Mouse (Mus musculus): ENCODE measurements around the gene Cd36. TPM values are rescaled to one million over a fixed set of nuclear protein-coding genes. Genes with fewer than 3 reads are reported as not detected.

Gene Cd36
- polyA plus RNA-seq, 1 experiment from 2014 or later: 5.2 TPM

DNA sequence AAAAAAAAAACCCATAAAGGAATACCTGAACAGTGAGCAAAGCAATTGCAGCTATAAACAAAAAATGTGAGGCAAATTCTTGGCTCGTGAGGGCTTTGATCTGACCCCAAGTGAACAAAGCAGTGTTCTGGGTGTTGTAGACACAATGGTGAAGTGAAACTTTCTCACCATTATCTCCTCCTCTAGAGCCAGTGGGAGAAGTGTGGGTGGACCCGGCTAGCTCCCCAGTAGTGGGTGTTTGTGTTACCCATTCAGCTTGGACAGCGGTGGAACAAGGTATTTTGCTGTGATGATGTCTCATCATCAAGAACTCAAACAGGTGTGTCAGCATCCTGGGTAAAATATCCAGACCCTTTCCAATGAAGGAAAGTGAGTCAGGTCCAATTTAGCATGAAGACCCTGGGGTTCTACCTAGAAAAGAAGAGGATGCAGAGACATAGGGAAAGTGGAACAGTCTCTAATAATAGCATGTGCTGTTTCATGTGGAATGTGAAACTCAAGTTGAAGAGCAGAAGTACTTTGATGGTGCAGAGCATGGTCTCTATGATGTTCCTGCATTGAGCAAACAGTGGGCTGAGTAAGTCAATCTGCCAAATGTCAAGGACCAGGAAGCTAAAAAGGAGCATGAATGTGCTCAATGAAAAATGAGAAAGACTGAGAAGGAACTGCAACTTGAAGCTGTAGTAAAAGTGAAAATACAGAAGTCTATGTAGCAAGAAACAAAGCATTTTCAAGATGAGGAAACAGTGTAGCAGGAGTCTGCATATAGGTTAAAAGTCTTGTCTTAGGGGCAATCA is 34.3 kb downstream of the Cd36 start:
- H3K4me3 ChIP-seq: no peak overlapping the region
- no peaks in the 10 kb centered on the region for H3K4me1 ChIP-seq (replicated peaks)
- no peaks in the 10 kb centered on the region for H3K27me3 ChIP-seq
- H3K9ac ChIP-seq: no peak overlapping the region
- ATAC-seq (ENCODE audit: low FRiP score): no peak
- H3K36me3 ChIP-seq: no peaks in the 10 kb centered on the region
- H3K9me3 ChIP-seq: no peaks in the 10 kb centered on the region
- H3K4me2 ChIP-seq: no peak overlapping the region
- 86% methylated on average over 3 of the region's 3 CpGs for WGBS
- H3K27ac ChIP-seq: no peak overlapping the region

DNA sequence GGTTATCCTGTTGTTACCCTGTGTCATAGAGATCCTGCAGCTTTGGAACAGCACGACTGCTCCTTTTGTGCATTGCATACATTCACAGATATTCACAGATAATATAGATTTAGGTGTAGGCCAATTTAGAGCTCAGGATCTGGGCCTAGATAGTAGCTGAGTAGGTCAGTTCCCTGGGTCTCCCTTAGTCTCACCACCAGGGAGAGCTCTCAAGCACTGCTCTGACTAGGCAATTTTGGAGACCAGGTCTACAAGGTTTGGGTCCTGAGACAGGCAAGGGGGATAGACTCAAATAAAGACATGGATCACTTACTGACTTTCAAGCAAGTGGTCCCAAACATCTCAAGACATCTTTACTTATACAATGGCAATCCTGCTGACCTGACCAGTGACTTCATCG is 38.0 kb downstream of the Cd36 start:
- no peak for ATAC-seq (ENCODE audit: low FRiP score)
- 92% methylated on average over 2 of the region's 2 CpGs for WGBS

DNA sequence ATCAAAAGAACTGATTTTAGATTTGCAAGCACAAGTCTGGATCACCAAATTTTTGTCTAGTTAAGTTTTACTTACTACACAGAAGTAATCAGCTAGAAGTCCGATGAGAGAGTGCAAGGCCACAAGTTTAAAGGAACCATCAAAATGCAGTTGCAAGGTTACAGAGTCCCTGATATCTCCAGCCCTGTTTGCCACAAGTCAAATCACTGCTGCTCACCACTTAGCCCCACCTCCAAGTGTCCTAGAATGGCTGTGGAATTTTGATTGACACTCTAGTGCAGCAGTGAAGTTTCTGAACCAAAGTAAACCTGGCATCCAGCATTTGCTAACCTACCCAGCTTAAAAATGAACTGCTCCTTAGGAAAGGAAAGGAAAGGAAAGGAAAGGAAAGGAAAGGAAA is 39.0 kb downstream of the Cd36 start:
- H3K9ac ChIP-seq: no peak overlapping the region
- no peak for ATAC-seq (ENCODE audit: low FRiP score)
- H3K4me3 ChIP-seq: no peak overlapping the region
- no peaks in the 10 kb centered on the region for H3K27me3 ChIP-seq
- WGBS: 88% methylated on average over 1 of the region's 1 CpGs
- no peaks in the 10 kb centered on the region for H3K36me3 ChIP-seq
- no peaks in the 10 kb centered on the region for H3K4me1 ChIP-seq (replicated peaks)
- no peak overlapping the region for H3K27ac ChIP-seq
- H3K9me3 ChIP-seq: no peaks in the 10 kb centered on the region
- no peak overlapping the region for H3K4me2 ChIP-seq

More for the DNA sequence above, 38.0 kb downstream of the Cd36 start:
- Histone ChIP-seq H3K4me2 (no peak overlapping the region), H3K9me3 (no peaks in the 10 kb centered on the region), H3K4me3 (no peak overlapping the region), H3K36me3 (no peaks in the 10 kb centered on the region), H3K4me1 (replicated peaks) (no peaks in the 10 kb centered on the region), H3K27me3 (no peaks in the 10 kb centered on the region), H3K9ac (no peak overlapping the region), H3K27ac (no peak overlapping the region)

DNA sequence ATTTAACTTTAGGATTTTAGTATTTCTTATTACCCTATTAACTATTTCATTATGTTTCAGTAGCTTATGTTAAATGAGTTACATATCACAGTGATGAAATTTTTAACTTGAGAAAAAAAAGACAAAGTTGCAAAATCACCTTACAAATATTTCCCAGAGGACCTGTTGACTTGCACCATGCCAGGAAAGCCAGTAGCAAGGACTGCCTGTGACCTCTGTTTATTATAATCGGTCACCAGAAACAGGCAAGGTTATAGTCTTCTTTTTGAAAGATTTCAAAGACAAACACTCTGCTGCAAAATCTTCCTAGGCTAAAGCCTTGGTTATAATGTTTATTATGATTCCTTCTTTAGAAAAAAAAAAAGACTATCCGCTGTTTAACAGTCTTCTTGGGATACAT is 39.9 kb downstream of the Cd36 start:
- Histone ChIP-seq H3K27me3 (no peaks in the 10 kb centered on the region), H3K4me1 (replicated peaks) (no peaks in the 10 kb centered on the region), H3K9me3 (no peaks in the 10 kb centered on the region), H3K27ac (no peak overlapping the region), H3K9ac (no peak overlapping the region), H3K36me3 (no peaks in the 10 kb centered on the region), H3K4me3 (no peak overlapping the region), H3K4me2 (no peak overlapping the region)
- 93% methylated on average over 2 of the region's 2 CpGs for WGBS
- ATAC-seq (ENCODE audit: low FRiP score): no peak

DNA sequence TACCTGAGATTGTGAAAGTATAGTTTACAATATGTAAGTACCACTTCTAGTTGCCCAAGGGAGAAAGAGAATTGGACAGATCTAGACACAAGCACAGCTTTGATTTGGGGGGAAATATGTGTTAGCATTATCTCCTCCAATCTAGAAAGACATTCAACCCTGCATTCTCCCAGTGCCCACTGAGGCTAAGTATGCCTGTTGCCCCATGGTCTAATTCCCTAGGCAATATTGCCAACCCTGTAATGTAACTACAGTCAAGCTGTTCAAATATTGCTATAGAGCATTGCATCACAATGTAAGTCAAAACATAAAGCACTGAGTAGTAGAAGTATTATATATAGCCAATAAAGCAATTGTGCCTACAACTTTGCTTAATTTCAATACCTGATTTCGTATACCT is 40.3 kb downstream of the Cd36 start:
- no peaks in the 10 kb centered on the region for H3K9me3 ChIP-seq
- WGBS: 93% methylated on average over 1 of the region's 1 CpGs
- no peaks in the 10 kb centered on the region for H3K36me3 ChIP-seq
- no peaks in the 10 kb centered on the region for H3K27me3 ChIP-seq
- H3K4me1 ChIP-seq (replicated peaks): no peaks in the 10 kb centered on the region
- H3K4me3 ChIP-seq: no peak overlapping the region
- H3K9ac ChIP-seq: no peak overlapping the region
- ATAC-seq (ENCODE audit: low FRiP score): no peak
- no peak overlapping the region for H3K4me2 ChIP-seq
- H3K27ac ChIP-seq: no peak overlapping the region

DNA sequence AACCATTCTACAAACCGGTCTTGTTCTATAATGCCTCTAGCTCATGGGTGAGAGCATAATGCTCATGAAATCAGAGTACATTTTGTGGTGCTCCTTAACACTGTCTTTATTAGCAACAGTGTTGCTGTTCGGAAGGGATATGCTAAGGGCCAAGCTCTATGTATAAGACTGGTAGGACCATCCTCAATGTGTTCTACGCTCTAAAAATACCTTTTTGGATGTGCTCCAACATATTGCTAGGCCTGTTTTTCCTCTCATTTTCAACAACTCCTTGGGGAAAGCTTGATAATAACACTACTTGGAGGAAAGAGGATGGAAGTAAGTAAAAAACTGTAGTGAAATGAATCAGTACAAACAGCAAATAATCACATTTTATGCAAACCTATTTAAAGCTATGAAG is 44.7 kb downstream of the Cd36 start:
- WGBS: 94% methylated on average over 3 of the region's 3 CpGs
- no peak overlapping the region for H3K4me2 ChIP-seq

DNA sequence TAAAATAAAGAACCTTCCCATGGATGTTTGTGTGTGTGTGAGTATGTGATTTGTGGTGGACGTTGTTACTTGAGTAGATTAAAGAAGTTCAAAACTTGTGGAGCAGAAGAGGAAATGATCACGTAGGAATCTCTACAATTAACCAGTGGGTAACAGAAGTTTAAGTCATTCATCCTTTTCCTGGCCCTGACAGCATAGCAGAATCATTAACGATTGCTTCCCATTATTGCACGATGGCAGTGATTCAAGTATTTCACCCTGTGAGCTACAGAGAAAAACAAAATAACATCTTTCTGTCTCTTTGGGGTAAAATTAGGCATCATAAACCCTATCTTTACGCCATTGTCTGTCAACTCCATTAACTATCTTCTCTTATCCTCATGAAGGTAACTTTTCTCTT is 45.3 kb downstream of the Cd36 start:
- ATAC-seq (ENCODE audit: low FRiP score): no peak
- Histone ChIP-seq H3K4me1 (replicated peaks) (no peaks in the 10 kb centered on the region), H3K4me2 (no peak overlapping the region), H3K27me3 (no peaks in the 10 kb centered on the region), H3K4me3 (no peak overlapping the region), H3K9me3 (no peaks in the 10 kb centered on the region), H3K9ac (no peak overlapping the region), H3K36me3 (no peaks in the 10 kb centered on the region), H3K27ac (no peak overlapping the region)
- 81% methylated on average over 5 of the region's 5 CpGs for WGBS

More for the DNA sequence above, 44.7 kb downstream of the Cd36 start:
- H3K36me3 ChIP-seq: no peaks in the 10 kb centered on the region
- no peaks in the 10 kb centered on the region for H3K4me1 ChIP-seq (replicated peaks)
- H3K4me3 ChIP-seq: no peak overlapping the region
- no peak for ATAC-seq (ENCODE audit: low FRiP score)
- H3K27me3 ChIP-seq: no peaks in the 10 kb centered on the region
- H3K9ac ChIP-seq: no peak overlapping the region
- H3K9me3 ChIP-seq: no peaks in the 10 kb centered on the region
- H3K27ac ChIP-seq: no peak overlapping the region

DNA sequence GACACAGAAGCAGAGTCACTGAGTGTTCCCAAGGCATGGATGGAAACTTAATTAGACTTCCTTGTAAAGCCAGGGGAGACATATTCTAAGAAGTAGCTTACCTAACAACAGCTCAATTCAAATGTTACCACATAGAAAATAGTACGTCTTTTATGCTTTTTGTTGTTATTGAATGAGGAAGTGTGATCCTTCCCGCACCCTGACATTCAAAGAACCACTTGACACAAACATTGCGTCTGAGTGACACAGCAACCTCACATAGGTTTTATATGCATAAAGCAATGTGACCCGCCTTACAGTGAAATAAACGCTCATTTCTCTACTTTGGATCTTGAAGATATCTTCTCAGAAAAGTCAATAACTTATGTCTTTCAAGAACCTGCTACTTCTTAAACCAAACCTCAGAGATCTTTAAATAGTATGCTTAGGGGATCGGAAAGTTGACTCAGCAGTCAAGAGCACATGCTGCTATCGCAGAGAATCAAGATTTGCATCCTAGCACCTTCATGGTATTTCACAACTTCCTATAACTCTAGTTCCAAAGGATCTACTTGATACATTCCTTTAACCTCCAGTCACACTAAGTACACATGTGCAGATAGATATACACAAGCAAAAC is 46.4 kb downstream of the Cd36 start:
- 86% methylated on average over 7 of the region's 7 CpGs for WGBS
- Histone ChIP-seq H3K27me3 (no peaks in the 10 kb centered on the region), H3K36me3 (no peaks in the 10 kb centered on the region), H3K9ac (no peak overlapping the region), H3K4me1 (replicated peaks) (no peaks in the 10 kb centered on the region), H3K9me3 (no peaks in the 10 kb centered on the region), H3K27ac (no peak overlapping the region), H3K4me2 (no peak overlapping the region), H3K4me3 (no peak overlapping the region)
- ATAC-seq (ENCODE audit: low FRiP score): no peak

DNA sequence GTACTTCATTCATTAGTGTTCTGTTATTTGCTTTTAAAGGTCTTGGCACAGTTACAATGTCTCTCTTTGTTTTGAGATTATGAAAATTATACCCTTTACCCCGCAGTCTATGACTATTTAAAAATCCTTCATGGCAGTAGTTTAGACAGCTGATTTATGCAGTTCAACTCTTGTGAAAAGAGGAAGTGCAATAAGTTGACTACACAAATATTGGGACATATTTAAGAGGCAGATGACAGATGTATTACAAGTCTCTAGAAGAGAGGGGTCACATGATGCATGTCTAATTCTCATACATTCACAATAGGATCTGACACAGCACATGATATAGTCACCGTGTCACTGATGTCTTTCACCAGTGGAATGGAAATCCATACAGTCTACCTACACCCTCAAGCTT is 49.1 kb downstream of the Cd36 start:
- no peak for ATAC-seq (ENCODE audit: low FRiP score)
- Histone ChIP-seq H3K9me3 (no peaks in the 10 kb centered on the region), H3K36me3 (no peaks in the 10 kb centered on the region), H3K4me1 (replicated peaks) (no peaks in the 10 kb centered on the region), H3K4me3 (no peak overlapping the region), H3K27ac (no peak overlapping the region), H3K27me3 (no peaks in the 10 kb centered on the region), H3K4me2 (no peak overlapping the region), H3K9ac (no peak overlapping the region)
- WGBS: 81% methylated on average over 2 of the region's 2 CpGs

DNA sequence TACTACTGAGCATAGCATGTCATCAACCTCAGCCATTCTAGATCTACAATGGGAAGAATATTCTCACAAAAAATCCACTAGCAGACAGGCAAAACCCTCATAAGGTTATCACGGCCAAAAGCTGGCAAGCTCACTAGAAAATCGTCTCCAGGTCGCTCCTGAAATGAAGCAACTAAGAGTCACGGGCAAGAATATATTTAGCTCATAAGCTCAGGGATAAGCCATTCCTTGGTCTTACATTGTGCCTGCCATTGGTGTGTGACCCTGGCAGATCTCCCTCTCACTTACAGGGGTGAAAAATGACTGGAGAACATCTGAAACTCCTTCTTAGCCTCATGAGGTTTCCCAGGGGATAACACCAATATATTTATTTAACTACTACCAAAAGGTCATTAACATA is 52.2 kb downstream of the Cd36 start:
- H3K9ac ChIP-seq: no peak overlapping the region
- H3K4me3 ChIP-seq: no peak overlapping the region
- no peaks in the 10 kb centered on the region for H3K4me1 ChIP-seq (replicated peaks)
- ATAC-seq (ENCODE audit: low FRiP score): no peak
- H3K27ac ChIP-seq: no peak overlapping the region
- 89% methylated on average over 4 of the region's 4 CpGs for WGBS
- H3K27me3 ChIP-seq: no peaks in the 10 kb centered on the region
- no peak overlapping the region for H3K4me2 ChIP-seq
- H3K9me3 ChIP-seq: no peaks in the 10 kb centered on the region
- H3K36me3 ChIP-seq: no peaks in the 10 kb centered on the region

DNA sequence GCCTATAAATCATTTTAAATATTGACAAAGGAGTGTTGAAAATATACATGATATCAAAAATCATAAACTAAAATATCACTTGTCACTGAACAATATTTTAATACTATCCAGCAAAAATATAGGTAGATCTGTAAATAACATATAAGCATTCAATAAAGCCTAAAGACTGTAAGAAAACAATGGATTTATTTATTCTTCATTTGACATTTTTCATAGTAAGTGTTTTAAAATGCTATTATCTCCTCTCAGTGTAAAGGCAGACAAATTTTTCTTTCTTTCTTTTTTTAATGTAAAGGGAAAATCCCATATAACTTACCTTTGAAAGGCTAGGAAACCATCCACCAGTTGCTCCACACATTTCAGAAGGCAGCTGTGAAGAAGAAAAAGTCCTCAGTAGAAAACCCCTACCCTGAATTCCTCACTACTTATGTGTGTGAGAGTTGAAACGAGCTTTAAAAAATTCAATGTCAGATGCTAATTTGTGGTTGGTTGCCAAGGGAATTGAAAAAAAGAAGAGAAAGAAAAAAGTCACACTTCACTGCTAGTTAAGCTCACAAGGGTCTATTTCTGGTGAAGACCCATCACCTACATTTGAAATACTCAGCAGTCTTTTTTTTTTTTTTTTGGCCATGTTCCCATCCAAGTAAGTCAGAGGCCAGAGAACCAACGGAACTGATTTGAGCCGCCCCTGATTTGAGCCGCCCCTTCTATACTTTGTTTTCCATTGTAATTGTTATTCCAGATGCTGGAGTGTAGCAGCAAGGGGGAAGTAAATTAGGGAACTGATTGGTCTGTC is 53.1 kb downstream of the Cd36 start:
- no peaks in the 10 kb centered on the region for H3K4me1 ChIP-seq (replicated peaks)
- no peak overlapping the region for H3K4me3 ChIP-seq
- 29% methylated on average over 4 of the region's 4 CpGs for WGBS
- no peaks in the 10 kb centered on the region for H3K9me3 ChIP-seq
- H3K36me3 ChIP-seq: no peaks in the 10 kb centered on the region
- no peak overlapping the region for H3K9ac ChIP-seq
- H3K4me2 ChIP-seq: no peak overlapping the region
- no peak overlapping the region for H3K27ac ChIP-seq
- no peak for ATAC-seq (ENCODE audit: low FRiP score)
- H3K27me3 ChIP-seq: no peaks in the 10 kb centered on the region

DNA sequence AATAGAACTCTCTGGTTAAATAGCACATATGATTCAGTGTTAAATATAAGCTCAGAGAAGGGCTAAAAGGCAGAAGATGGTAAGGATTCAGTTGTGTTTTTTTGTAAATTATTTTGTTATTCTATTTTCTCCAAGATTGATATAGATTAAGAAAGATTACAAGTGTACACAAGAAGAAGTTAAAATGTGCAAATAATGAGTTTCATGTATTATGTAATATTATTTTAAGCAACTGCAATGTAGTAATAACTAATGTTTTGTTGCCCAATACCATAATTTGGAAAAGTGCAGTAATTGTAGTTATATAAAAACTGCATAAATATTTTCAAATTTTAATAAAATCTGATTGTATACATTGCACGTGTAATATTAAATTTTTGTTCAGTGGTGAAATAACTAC is 54.8 kb downstream of the Cd36 start:
- H3K36me3 ChIP-seq: no peaks in the 10 kb centered on the region
- no peak overlapping the region for H3K27ac ChIP-seq
- no peaks in the 10 kb centered on the region for H3K27me3 ChIP-seq
- H3K4me3 ChIP-seq: no peak overlapping the region
- H3K9me3 ChIP-seq: no peaks in the 10 kb centered on the region
- no peak for ATAC-seq (ENCODE audit: low FRiP score)
- 93% methylated on average over 1 of the region's 1 CpGs for WGBS
- no peak overlapping the region for H3K4me2 ChIP-seq
- no peak overlapping the region for H3K9ac ChIP-seq
- H3K4me1 ChIP-seq (replicated peaks): no peaks in the 10 kb centered on the region

All from hindbrain, embryonic 13.5 days (tissue).